Mouse (Mus musculus): ENCODE results near the gene Jag1. TPM values are rescaled to one million over a fixed set of nuclear protein-coding genes. Genes with fewer than 3 reads are reported as not detected.
A peak's percentile ranks its signal among the peaks of the same experiment; 100 is the strongest.

Jag1 gene
- polyA plus RNA-seq, 1 experiment from 2014 or later = 6.5 TPM

DNA sequence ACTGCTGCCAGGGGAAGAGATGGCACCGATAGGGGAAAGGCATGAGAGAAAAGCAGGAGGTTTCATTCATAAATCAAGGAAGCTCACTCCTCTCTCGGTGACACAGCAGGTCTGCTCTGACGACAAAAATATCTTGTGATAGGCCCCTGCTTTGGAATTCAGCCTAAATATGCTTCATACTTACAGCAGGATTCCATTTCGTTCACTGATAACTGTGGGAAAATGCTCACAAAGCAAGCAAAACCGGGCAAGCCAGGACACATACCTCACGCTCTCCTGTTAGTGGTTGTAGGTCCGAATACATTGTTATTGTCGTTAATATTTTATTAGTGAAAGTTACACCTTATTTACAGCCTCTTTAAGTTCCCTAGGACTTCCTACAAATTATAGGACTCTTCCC lies 8.5 kb downstream of the Jag1 start:
- Histone ChIP-seq H3K4me2 (ENCODE audit: low read length) (no peak overlapping the region), H3K4me1 (ENCODE audit: control insufficient read depth, insufficient read depth, low read length) (peaks cover 32% of the 10 kb centered on the region), H3K27ac (ENCODE audit: low read depth, low read length) (no peak overlapping the region), H3K27me3 (replicated peaks; ENCODE audit: control insufficient read depth, insufficient read depth, low read length) (0 out of 2 replicates have a peak, but pooled peaks cover 5% of the 10 kb centered on the region), H3K9ac (ENCODE audit: low read length) (no peak overlapping the region), H3K4me3 (ENCODE audit: low read depth, low read length) (no peak overlapping the region), H3K9me3 (replicated peaks; ENCODE audit: control insufficient read depth, low read length) (no peaks in the 10 kb centered on the region), H3K36me3 (ENCODE audit: control insufficient read depth, insufficient read depth, low read length) (no peaks in the 10 kb centered on the region)
- DNase-seq (ENCODE audit: low spot score) = peak; percentile 27
- ATAC-seq = no peak
- WGBS = 41% methylated on average over 8 of the region's 8 CpGs

DNA sequence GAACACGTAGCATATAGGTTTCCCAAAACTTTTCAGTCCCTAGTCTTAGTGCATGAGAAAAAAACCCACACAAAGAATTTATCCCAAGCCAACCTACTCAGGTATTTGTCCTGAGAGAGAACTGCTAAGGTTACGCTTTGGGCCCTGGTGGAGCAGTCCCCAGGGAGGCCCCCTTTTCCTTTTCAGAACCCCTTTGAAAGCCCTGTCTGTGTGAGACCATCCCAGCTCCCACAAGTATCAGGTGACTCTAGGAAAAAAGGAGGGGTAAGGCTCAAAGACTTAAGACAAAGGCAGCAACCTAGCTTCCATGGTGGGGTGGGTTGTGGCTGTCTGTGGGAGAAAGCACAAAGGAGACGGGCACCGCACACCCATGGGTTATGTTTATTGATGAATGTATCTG lies 9.2 kb downstream of the Jag1 start:
- no peaks in the 10 kb centered on the region for H3K9me3 ChIP-seq (replicated peaks; ENCODE audit: control insufficient read depth, low read length)

DNA sequence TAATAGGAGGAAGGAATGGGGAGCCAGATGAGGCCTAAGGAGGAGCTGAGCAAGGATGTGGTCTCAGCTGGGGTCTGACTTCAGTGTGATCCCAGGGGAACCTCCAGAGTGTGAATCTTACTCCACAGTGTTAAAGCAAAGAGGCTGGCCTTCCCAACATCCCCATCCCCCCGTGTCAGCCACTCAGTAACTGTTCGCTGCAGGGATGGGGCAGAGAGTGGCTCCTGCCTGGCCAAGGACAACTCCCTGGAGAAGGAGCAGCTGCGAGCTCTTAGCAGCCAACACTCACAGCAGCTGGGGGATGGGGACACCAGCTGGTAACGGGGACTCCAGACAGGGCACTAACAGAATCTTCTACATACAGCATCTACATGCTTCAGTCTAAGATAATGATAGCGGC lies 15.4 kb downstream of the Jag1 start:
- Histone ChIP-seq H3K4me1 (ENCODE audit: control insufficient read depth, insufficient read depth, low read length) (peaks cover 16% of the 10 kb centered on the region), H3K4me3 (ENCODE audit: low read depth, low read length) (no peak overlapping the region), H3K36me3 (ENCODE audit: control insufficient read depth, insufficient read depth, low read length) (peaks cover 3% of the 10 kb centered on the region; the same call in 1 of the 2 replicates), H3K9me3 (replicated peaks; ENCODE audit: control insufficient read depth, low read length) (no peaks in the 10 kb centered on the region), H3K4me2 (ENCODE audit: low read length) (no peak overlapping the region), H3K9ac (ENCODE audit: low read length) (no peak overlapping the region), H3K27me3 (replicated peaks; ENCODE audit: control insufficient read depth, insufficient read depth, low read length) (0 out of 2 replicates have a peak, but pooled peaks cover 3% of the 10 kb centered on the region), H3K27ac (ENCODE audit: low read depth, low read length) (no peak overlapping the region)
- peak; percentile 43 for DNase-seq (ENCODE audit: low spot score)
- ATAC-seq = peak; percentile 74
- WGBS = 36% methylated on average over 5 of the region's 5 CpGs

More for the DNA sequence above, 9.2 kb downstream of the Jag1 start:
- H3K4me2 ChIP-seq (ENCODE audit: low read length) = no peak overlapping the region
- no peak for ATAC-seq
- WGBS = 43% methylated on average over 4 of the region's 4 CpGs
- DNase-seq (ENCODE audit: low spot score) = no peak
- no peaks in the 10 kb centered on the region for H3K36me3 ChIP-seq (ENCODE audit: control insufficient read depth, insufficient read depth, low read length)
- peaks cover 28% of the 10 kb centered on the region for H3K4me1 ChIP-seq (ENCODE audit: control insufficient read depth, insufficient read depth, low read length)
- H3K9ac ChIP-seq (ENCODE audit: low read length) = no peak overlapping the region
- no peak overlapping the region for H3K4me3 ChIP-seq (ENCODE audit: low read depth, low read length)
- H3K27me3 ChIP-seq (replicated peaks; ENCODE audit: control insufficient read depth, insufficient read depth, low read length) = no peaks in the 10 kb centered on the region
- H3K27ac ChIP-seq (ENCODE audit: low read depth, low read length) = no peak overlapping the region

DNA sequence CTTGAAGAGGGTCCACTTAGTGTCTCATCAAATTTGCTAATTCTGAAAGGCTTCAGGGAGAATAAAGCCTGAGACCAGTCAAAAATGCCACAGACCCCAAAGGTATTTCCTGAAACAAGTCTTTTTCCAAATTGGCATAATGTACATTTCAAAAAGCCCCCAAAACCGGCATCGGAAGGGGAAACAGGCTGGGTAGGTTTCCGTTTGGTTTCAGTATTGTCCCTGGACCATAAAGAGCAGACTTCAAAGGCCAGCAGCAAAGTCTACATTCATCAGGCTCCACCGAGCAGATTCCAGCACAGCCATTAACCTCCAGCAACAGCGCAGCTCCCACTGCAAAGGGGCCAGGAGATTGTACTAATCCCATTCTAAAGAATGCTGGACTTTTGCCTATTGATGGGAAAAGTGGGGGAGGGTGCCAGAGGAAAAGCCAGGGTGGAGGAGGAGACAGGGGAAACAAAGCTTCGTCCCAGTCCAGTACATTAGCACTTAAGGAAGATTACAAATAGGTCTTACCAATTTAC lies 17.2 kb downstream of the Jag1 start:
- Histone ChIP-seq H3K4me3 (ENCODE audit: low read depth, low read length) (no peak overlapping the region), H3K36me3 (ENCODE audit: control insufficient read depth, insufficient read depth, low read length) (peaks cover 6% of the 10 kb centered on the region; the same call in 1 of the 2 replicates), H3K27me3 (replicated peaks; ENCODE audit: control insufficient read depth, insufficient read depth, low read length) (0 out of 2 replicates have a peak, but pooled peaks cover 4% of the 10 kb centered on the region), H3K9ac (ENCODE audit: low read length) (no peak overlapping the region), H3K4me1 (ENCODE audit: control insufficient read depth, insufficient read depth, low read length) (peaks cover 16% of the 10 kb centered on the region), H3K9me3 (replicated peaks; ENCODE audit: control insufficient read depth, low read length) (no peaks in the 10 kb centered on the region), H3K4me2 (ENCODE audit: low read length) (no peak overlapping the region), H3K27ac (ENCODE audit: low read depth, low read length) (no peak overlapping the region)
- 5% methylated on average over 6 of the region's 6 CpGs for WGBS
- DNase-seq (ENCODE audit: low spot score) = peak; percentile 29
- peak; percentile 38; the same call in 1 of the 2 replicates for ATAC-seq

DNA sequence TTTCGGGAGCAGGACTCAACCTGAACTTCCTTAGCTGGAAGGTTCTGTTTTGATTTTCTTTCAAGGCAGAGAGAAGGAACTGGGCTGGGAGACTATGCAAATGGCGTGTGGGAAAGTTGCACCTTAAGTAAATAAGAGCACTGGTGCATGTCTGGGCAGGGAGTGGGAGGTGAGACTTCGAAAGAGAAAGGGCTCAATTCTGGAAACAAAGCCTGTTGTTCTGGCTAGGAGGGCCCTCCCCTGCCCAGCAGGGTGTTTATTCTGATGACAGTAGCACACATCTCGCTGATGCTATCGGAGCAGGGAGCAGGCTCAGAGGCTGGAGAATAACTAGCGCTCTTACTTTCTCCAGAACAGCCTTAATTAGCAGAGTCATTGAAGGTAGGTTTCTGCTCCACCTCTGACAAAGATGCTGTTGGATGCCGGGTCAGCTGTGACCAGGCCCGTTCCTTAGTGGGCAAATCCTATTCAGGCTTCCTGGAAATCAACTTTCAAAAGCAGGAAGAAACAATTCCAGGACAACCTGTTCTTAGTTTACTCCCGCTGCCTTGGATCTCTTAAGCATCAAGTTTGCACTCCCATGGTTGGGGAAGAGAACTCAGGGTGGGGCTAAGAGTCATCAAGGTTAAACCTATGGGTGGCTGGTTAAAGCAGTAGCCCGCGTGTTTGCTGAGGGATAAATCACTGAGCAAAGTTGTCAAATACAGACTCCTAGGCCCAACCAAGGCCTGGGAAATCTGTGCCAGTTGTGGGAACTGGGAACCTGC lies 18.0 kb downstream of the Jag1 start:
- Histone ChIP-seq H3K9me3 (replicated peaks; ENCODE audit: control insufficient read depth, low read length) (no peaks in the 10 kb centered on the region), H3K27ac (ENCODE audit: low read depth, low read length) (no peak overlapping the region), H3K4me1 (ENCODE audit: control insufficient read depth, insufficient read depth, low read length) (peaks cover 16% of the 10 kb centered on the region), H3K4me3 (ENCODE audit: low read depth, low read length) (no peak overlapping the region), H3K9ac (ENCODE audit: low read length) (no peak overlapping the region), H3K4me2 (ENCODE audit: low read length) (no peak overlapping the region), H3K27me3 (replicated peaks; ENCODE audit: control insufficient read depth, insufficient read depth, low read length) (0 out of 2 replicates have a peak, but pooled peaks cover 5% of the 10 kb centered on the region), H3K36me3 (ENCODE audit: control insufficient read depth, insufficient read depth, low read length) (peaks cover 6% of the 10 kb centered on the region; the same call in 1 of the 2 replicates)
- 17% methylated on average over 11 of the region's 11 CpGs for WGBS
- DNase-seq (ENCODE audit: low spot score) = no peak
- no peak for ATAC-seq

DNA sequence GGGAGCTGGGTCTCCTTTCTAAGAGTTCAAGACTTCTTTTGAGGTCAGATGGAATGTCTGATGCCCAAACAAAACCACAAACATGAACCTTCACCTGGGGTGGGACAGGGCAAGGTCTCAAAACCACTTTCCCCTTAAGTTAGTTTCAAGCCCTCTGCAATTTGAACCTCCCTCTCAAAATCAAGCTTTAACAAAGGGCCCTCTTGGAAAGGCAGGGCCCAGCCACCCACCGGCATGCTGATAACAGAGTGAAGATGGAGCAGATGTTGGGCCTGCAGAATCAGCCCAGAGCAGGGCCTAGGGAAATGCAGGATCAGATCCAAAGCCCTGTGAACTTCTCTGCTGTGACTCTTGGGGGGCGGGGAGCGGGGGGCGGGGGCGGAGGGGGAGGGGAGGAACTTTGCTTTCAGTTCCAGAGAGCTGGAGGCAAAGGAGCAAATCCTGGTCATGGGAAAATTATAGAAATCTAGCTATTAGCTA lies 19.4 kb downstream of the Jag1 start:
- no peak overlapping the region for H3K27ac ChIP-seq (ENCODE audit: low read depth, low read length)
- peaks cover 29% of the 10 kb centered on the region for H3K4me1 ChIP-seq (ENCODE audit: control insufficient read depth, insufficient read depth, low read length)
- ATAC-seq = no peak
- H3K9me3 ChIP-seq (replicated peaks; ENCODE audit: control insufficient read depth, low read length) = no peaks in the 10 kb centered on the region
- peaks cover 6% of the 10 kb centered on the region; the same call in 1 of the 2 replicates for H3K36me3 ChIP-seq (ENCODE audit: control insufficient read depth, insufficient read depth, low read length)
- 0 out of 2 replicates have a peak, but pooled peaks cover 5% of the 10 kb centered on the region for H3K27me3 ChIP-seq (replicated peaks; ENCODE audit: control insufficient read depth, insufficient read depth, low read length)
- no peak overlapping the region for H3K4me2 ChIP-seq (ENCODE audit: low read length)
- H3K9ac ChIP-seq (ENCODE audit: low read length) = no peak overlapping the region
- no peak overlapping the region for H3K4me3 ChIP-seq (ENCODE audit: low read depth, low read length)
- WGBS = 23% methylated on average over 2 of the region's 5 CpGs
- no peak for DNase-seq (ENCODE audit: low spot score)

DNA sequence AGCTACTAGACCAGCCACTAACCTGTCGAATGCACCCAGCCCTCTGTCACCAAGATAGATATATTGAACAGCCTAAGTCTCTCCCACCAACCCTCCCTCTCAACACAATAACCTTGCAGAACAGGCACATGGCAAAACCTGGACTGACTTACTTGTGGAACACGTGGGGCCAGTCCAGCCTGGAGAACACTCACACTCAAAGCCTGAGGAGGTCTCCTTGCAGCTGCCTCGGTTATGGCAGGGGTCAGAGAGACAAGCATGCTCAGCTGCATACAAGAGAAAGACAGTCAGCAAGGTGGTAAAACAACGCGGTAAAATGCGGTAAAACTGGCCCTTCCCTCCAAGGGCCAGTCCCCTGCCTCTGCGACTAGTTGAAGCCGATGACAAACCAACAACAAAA lies 22.1 kb downstream of the Jag1 start:
- Histone ChIP-seq H3K4me2 (ENCODE audit: low read length) (no peak overlapping the region), H3K27me3 (replicated peaks; ENCODE audit: control insufficient read depth, insufficient read depth, low read length) (0 out of 2 replicates have a peak, but pooled peaks cover 5% of the 10 kb centered on the region), H3K4me1 (ENCODE audit: control insufficient read depth, insufficient read depth, low read length) (peaks cover 30% of the 10 kb centered on the region), H3K36me3 (ENCODE audit: control insufficient read depth, insufficient read depth, low read length) (peaks cover 17% of the 10 kb centered on the region; the same call in 1 of the 2 replicates), H3K27ac (ENCODE audit: low read depth, low read length) (no peak overlapping the region), H3K9me3 (replicated peaks; ENCODE audit: control insufficient read depth, low read length) (no peaks in the 10 kb centered on the region), H3K4me3 (ENCODE audit: low read depth, low read length) (no peak overlapping the region), H3K9ac (ENCODE audit: low read length) (no peak overlapping the region)
- DNase-seq (ENCODE audit: low spot score) = no peak
- ATAC-seq = no peak
- 43% methylated on average over 8 of the region's 8 CpGs for WGBS

DNA sequence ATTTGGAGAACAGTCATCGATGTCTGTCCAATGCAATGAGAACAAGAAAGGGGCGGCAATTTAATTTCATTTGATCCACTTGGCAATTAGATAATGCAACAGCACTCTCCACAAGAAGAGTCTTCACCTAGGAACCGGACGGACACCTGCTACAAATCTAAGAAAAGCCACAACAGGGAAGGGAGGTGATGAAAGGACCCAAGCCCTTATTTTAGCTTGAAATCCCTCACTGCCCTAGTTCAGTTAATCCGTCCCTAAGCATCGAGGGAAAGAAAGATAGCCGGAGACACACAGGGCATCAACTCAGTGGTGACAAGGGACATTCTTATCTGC lies 23.2 kb downstream of the Jag1 start:
- Histone ChIP-seq H3K36me3 (ENCODE audit: control insufficient read depth, insufficient read depth, low read length) (peaks cover 19% of the 10 kb centered on the region; the same call in 1 of the 2 replicates), H3K4me3 (ENCODE audit: low read depth, low read length) (no peak overlapping the region), H3K4me1 (ENCODE audit: control insufficient read depth, insufficient read depth, low read length) (peaks cover 19% of the 10 kb centered on the region), H3K27ac (ENCODE audit: low read depth, low read length) (no peak overlapping the region), H3K9ac (ENCODE audit: low read length) (no peak overlapping the region), H3K9me3 (replicated peaks; ENCODE audit: control insufficient read depth, low read length) (no peaks in the 10 kb centered on the region), H3K27me3 (replicated peaks; ENCODE audit: control insufficient read depth, insufficient read depth, low read length) (0 out of 2 replicates have a peak, but pooled peaks cover 2% of the 10 kb centered on the region), H3K4me2 (ENCODE audit: low read length) (no peak overlapping the region)
- no peak for ATAC-seq
- WGBS = 15% methylated on average over 7 of the region's 7 CpGs
- no peak for DNase-seq (ENCODE audit: low spot score)
